Mouse (Mus musculus) cerebellum, postnatal 10 days (tissue): ENCODE measurements around the gene Gm4744.
"Not testable (repeated sequence)": the region's sequence is repeated elsewhere in the genome, so short reads cannot be mapped to it uniquely, and the experiment has no call there.

ENCODE experiments used
- DNase-seq, 2 experiments: peaks; one replicate each; pipeline ENCODE4 v3.0.0; 2021; ENCODE audit warnings: mixed read lengths in 2 of 2

Gm4744 gene

DNA sequence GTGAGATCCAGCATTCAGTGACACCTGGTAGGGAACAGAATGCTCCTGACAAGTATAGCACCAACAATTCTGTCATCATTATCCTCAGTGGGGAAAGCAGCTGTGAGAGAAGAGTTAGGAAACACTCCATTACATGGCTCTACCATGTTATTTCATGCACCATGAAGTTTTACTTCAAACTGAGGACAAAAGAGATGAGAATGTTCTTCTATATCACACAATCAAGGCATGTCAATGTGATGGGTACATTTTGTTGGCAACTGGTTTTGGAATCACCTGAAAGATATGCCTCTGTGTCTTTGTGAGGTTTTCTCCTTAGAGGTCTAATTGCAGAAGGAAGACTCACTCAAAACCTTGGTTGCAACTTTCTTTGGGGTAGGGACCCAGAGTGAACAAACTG is at the start of gene Gm4744:
Gene Gm4744, minus strand, starts transcription at position 101 of the 400 bp plus-strand sequence.
- no peak for DNase-seq

GRCm38 (mm10) chr6:40999379-40999778 is 47.7 kb upstream of the Gm4744 start, which contains the start of gene Gm2663:
Gm2663 (minus strand) TSS chr6:40999479.
- not testable (repeated sequence) for DNase-seq

DNA sequence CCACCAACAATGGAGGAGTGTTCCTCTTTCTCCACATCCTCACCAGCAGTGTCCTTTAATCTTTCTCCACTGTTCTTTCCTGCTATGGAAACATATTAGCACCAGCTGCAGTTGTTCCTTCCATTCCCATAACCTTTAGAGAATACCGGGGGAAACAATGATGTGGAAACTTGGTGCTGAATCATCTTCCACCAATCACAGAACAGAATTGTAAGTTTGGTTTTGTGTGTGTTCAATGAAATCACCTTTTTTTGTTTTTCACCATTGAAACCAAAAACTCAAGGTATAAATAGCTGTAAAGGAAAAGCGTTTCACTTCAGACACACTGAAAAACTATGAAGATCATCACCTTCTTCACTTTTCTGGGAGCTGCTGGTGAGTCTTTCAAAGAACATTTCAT is 12.8 kb upstream of the Gm4744 start, which contains the start of gene 1810009J06Rik:
Gene 1810009J06Rik, plus strand, starts transcription at position 301 of the 400 bp plus-strand sequence.
- DNase-seq: not testable (repeated sequence)

GRCm38 (mm10) chr6:40953716-40954115 is 2.0 kb upstream of the Gm4744 start:
- DNase-seq: no peak

GRCm38 (mm10) chr6:40940457-40940856 is 11.2 kb downstream of the Gm4744 start, which contains the start of gene 1700074P13Rik:
1700074P13Rik (minus strand) TSS chr6:40940557.
- DNase-seq: no peak

GRCm38 (mm10) chr6:40919954-40920353 is 31.7 kb downstream of the Gm4744 start:
- no peak for DNase-seq

DNA sequence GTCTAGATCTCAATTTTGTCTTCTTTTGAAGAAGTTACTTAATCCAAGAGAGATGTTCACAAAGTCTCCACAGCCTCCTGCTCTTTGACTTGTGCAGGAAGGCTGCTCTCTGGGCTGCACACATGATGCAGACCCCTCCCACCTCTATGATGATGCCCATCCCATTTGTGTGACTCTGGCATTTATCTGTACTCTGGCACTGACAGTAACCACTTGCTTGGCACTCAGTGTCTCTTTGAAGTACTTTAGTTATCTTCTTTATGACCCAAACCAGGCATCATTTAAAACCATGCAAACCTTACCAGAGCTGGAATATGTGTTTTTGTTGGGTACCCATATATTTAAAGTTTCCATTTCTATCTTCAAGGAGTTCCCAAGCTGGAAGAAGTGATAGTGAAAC is 51.4 kb downstream of the Gm4744 start, which contains the start of gene Prss58:
Gene Prss58, minus strand, starts transcription at position 101 of the 400 bp plus-strand sequence.
- no peak for DNase-seq
